Mouse (Mus musculus) embryonic facial prominence, embryonic 15.5 days (tissue): ENCODE results near the gene Cplx2. TPM values are rescaled to one million over a fixed set of nuclear protein-coding genes. Genes with fewer than 3 reads are reported as not detected.
A peak's percentile ranks its signal among the peaks of the same experiment; 100 is the strongest.

Experiments
- ATAC-seq: fragments of 200-750 bp; cut with Nextera tagmentation; 2 replicates; pipeline ENCODE4 v1.8.0; 2017; ENCODE audit warnings: low read depth, moderate TSS enrichment; ENCODE audit not compliant: insufficient number of reproducible peaks, low FRiP score, low TSS enrichment
- H3K27ac ChIP-seq: fragments of 300-500 bp; sonication (generic); replicated peaks from 2 replicates; pipeline ENCODE4 v1.5.1; 2015; ENCODE audit warnings: mild to moderate bottlenecking, inconsistent platforms
- H3K27me3 ChIP-seq: fragments of 300-500 bp; sonication (generic); 2 replicates; pipeline ENCODE4 v1.6.1; 2015; ENCODE audit warnings: inconsistent platforms
- H3K36me3 ChIP-seq: fragments of 300-500 bp; sonication (generic); 2 replicates; pipeline ENCODE4 v1.6.1; 2015; ENCODE audit warnings: mild to moderate bottlenecking, inconsistent platforms
- H3K4me1 ChIP-seq: fragments of 300-500 bp; sonication (generic); 2 replicates; pipeline ENCODE4 v1.6.1; 2015; ENCODE audit warnings: inconsistent platforms
- H3K4me2 ChIP-seq: fragments of 300-500 bp; sonication (generic); replicated peaks from 2 replicates; pipeline ENCODE4 v1.6.1; 2015; ENCODE audit warnings: mild to moderate bottlenecking, inconsistent platforms
- H3K4me3 ChIP-seq: fragments of 300-500 bp; sonication (generic); replicated peaks from 2 replicates; pipeline ENCODE4 v1.5.1; 2015; ENCODE audit warnings: mild to moderate bottlenecking, inconsistent platforms
- H3K9ac ChIP-seq: fragments of 300-500 bp; sonication (generic); 2 replicates; pipeline ENCODE4 v1.6.1; 2015; ENCODE audit warnings: inconsistent platforms
- H3K9me3 ChIP-seq: fragments of 300-500 bp; sonication (generic); replicated peaks from 2 replicates; pipeline ENCODE4 v1.6.1; 2016; ENCODE audit warnings: inconsistent platforms
- WGBS: fragments of 180-500 bp; shearing (Covaris S2); methylation state at CpG from one replicate; pipeline ENCODE4 v1.1.7; 2015; 5-methylcytosine and 5-hydroxymethylcytosine counted together
- polyA plus RNA-seq: library from polyadenylated mRNA; unstranded; fragments of >200 nt; fragmentation: Nextera tagmentation; extraction: Ambion mirVana; gene quantifications from 2 replicates; pipeline ENCODE4 v1.2.1, GENCODE M21; 2015

The Cplx2 gene
- polyA plus RNA-seq, 1 experiment from 2014 or later, result 7.7 TPM

DNA sequence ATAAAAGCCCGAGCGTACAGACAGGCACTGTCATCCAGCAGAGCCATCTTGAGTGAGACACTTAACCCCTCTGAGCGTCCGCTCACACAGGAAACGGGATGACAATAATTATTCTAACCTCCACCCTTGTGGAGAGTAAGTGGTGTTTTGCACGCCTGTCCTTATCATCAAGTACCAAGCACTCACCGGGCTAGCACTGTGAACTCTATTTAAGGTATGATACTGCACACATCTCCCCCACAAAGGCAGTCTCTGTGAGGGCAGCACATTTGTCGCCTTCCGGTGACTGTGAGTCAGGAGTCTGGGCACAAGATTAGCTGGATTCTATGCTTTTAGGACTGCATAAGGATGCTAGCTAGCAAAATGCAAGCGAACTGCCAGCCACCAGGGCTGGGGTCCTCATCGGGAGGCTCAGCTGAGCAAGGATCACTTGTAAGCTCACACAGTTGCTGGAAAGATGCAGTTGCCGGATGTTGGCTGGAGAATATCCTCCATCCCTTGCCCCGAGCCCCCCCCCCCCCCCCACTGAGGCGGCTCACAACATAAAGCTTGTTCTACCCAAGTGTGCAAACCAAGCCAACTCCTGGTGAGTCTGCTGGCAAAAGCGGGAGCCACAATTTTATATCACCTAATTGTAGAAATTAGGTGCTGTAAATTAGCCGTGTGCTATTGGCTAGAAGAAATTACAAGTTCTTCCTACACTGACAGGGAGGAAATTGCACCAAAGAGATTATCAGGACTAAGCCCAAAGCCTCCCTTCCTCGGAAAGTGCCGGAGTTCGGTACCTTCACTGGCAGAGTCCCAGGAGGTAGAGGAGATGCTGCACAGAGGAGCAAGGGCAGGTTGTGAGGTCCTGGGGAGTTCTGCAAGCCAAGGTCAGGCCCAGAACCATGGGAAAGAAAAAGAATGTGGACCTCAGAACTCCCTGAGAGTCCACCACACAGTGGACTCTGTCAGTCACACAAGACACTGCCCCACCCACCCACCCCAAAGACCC is 14.2 kb downstream of the Cplx2 start:
- WGBS, result 51% methylated on average over 19 of the region's 19 CpGs
- H3K4me2 ChIP-seq, result no peak overlapping the region
- H3K27me3 ChIP-seq, result no peaks in the 10 kb centered on the region
- H3K27ac ChIP-seq, result no peak overlapping the region
- H3K36me3 ChIP-seq, result 0 out of 2 replicates have a peak, but pooled peaks cover under 1% of the 10 kb centered on the region
- no peak overlapping the region for H3K9ac ChIP-seq
- ATAC-seq, result no peak
- peaks cover 5% of the 10 kb centered on the region; the same call in 1 of the 2 replicates for H3K4me1 ChIP-seq
- no peak overlapping the region for H3K4me3 ChIP-seq
- no peaks in the 10 kb centered on the region for H3K9me3 ChIP-seq

DNA sequence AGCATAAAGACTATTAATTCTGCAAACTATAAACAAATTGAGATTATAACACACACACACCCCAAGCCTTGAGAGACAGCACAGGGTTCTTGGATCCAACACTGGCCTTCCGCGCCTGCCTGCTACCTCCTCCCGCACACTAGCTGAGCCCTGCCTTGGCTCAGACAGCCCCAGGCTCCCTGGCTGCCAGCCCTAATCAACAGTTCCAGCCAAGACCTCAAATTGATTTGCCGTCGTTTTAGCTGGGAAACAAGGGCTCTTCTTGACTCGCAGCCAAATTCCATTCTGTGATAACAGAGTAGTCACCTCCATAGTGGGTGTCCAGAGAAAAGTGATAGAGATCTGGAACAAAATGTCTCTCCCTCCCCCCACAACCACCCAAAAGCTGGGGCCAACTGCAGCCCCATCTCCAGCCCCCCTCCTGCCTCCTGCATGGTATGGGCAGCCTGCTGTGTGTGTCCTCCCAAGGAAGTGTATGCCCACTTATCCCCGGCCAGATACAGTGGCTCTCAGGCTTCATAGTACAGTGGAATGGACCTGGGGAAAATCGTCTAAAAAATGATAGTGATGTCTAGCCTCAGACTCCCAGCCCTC is 18.9 kb downstream of the Cplx2 start:
- H3K36me3 ChIP-seq, result no peaks in the 10 kb centered on the region
- peaks cover 8% of the 10 kb centered on the region; the same call in 1 of the 2 replicates for H3K4me1 ChIP-seq
- H3K27me3 ChIP-seq, result no peaks in the 10 kb centered on the region
- 29% methylated on average over 8 of the region's 8 CpGs for WGBS
- peak; percentile 57 for ATAC-seq
- H3K9me3 ChIP-seq, result no peaks in the 10 kb centered on the region
- H3K9ac ChIP-seq, result no peak overlapping the region
- H3K4me2 ChIP-seq, result no peak overlapping the region
- no peak overlapping the region for H3K27ac ChIP-seq
- no peak overlapping the region for H3K4me3 ChIP-seq

DNA sequence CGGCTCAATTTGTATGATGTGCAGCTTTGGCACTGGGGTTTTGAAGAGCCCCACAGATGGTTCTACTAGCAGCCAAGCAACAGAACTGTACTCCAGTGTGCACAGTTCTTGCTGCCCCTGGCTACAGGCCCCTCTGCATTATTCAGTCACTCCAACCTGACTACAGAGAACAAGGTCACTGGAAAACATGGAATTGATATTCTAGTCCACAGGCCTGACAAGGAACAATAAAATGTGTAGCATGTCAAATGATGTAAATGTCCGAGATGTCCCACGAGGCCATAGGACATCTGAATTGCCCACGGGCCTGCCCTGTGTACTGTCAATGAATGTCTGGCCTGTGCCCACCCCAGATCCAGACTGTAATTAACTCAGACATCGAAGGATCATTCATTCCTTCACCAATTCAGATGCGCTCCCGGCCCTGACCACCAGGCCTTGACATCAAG is 19.4 kb downstream of the Cplx2 start:
- Histone ChIP-seq H3K9me3 (no peaks in the 10 kb centered on the region), H3K36me3 (no peaks in the 10 kb centered on the region), H3K27ac (no peak overlapping the region), H3K4me1 (peaks cover 8% of the 10 kb centered on the region; the same call in 1 of the 2 replicates), H3K4me2 (no peak overlapping the region), H3K9ac (no peak overlapping the region), H3K4me3 (no peak overlapping the region), H3K27me3 (no peaks in the 10 kb centered on the region)
- ATAC-seq, result no peak
- 79% methylated on average over 7 of the region's 7 CpGs for WGBS

DNA sequence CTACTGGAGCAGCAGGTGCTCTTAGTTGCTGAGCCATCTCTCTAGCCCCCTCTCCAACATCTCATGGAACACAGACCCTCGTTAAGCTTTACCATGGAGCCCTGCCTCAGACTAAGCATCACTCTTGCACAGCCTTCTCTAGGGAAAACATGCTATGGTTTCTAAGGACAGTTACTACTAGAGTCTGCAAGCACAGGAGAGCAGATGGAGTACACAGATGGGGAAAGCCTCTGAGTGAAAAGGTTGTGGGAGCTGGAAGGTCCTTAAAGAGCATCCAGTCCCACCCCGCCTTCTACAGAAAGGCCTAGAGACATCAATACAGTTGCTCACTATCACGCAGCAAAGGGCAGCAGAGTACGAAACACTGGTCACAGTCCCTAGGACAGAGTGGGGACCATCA is 20.2 kb downstream of the Cplx2 start:
- H3K9ac ChIP-seq, result no peak overlapping the region
- H3K36me3 ChIP-seq, result no peaks in the 10 kb centered on the region
- H3K4me1 ChIP-seq, result peaks cover 8% of the 10 kb centered on the region; the same call in 1 of the 2 replicates
- no peak for ATAC-seq
- H3K4me3 ChIP-seq, result no peak overlapping the region
- no peak overlapping the region for H3K27ac ChIP-seq
- H3K4me2 ChIP-seq, result no peak overlapping the region
- H3K9me3 ChIP-seq, result no peaks in the 10 kb centered on the region
- no peaks in the 10 kb centered on the region for H3K27me3 ChIP-seq
- WGBS, result 82% methylated on average over 4 of the region's 4 CpGs

DNA sequence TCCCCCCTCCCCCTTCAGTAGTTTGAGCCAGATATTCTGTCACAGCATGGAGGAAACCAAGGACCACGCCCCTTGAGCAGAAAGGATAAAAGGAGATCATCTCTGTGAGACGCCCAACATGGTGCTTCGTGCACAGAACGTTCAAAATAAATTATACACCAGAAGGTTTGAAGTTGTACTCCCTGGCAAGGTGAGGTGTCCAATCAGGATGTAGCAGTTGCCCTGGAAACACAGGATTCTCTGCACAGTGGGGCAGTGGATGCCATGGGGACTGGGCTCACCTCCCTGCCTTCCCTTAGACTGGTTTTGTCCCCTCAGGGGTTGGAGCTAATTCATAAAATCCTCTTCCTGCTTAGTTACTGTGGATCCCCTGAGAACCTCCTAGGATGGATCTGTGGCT is 25.9 kb downstream of the Cplx2 start:
- 58% methylated on average over 4 of the region's 4 CpGs for WGBS
- Histone ChIP-seq H3K4me3 (no peak overlapping the region), H3K27me3 (no peaks in the 10 kb centered on the region), H3K4me2 (no peak overlapping the region), H3K9ac (no peak overlapping the region), H3K27ac (no peak overlapping the region), H3K9me3 (no peaks in the 10 kb centered on the region), H3K36me3 (no peaks in the 10 kb centered on the region), H3K4me1 (no peaks in the 10 kb centered on the region)
- no peak for ATAC-seq

DNA sequence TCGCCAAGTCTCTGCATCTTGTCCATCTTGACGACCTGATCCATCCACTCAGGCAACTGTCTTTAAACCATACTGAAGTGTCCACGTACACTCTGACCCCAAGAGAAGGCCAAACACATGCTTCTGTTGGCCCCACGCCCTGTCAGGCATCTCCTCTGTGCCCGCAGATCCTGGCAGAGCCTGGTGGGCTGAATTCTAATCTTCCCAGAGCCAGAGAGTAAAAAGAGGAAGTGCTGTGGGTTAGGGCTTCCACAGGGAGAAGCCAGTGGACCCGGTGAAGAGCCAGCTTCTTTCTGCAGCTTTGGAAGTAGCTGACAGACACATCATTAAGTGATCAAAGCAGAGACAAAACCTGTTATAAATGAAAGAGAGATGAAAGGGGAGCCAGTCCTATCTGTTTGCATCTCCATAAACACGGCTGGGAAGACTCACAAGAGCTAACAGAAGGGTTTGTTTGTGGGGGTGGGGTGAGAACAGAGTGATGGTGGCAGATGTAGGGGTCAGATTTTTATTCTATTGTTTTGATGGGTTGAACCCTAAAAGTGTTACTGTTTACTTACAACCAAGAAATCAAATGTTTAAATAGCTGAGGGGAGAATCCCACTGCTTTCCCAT is 29.5 kb downstream of the Cplx2 start:
- no peak for ATAC-seq
- no peaks in the 10 kb centered on the region for H3K36me3 ChIP-seq
- no peak overlapping the region for H3K27ac ChIP-seq
- H3K4me1 ChIP-seq, result 0 out of 2 replicates have a peak, but pooled peaks cover 7% of the 10 kb centered on the region
- H3K4me3 ChIP-seq, result no peak overlapping the region
- no peaks in the 10 kb centered on the region for H3K27me3 ChIP-seq
- 57% methylated on average over 7 of the region's 7 CpGs for WGBS
- no peaks in the 10 kb centered on the region for H3K9me3 ChIP-seq
- no peak overlapping the region for H3K9ac ChIP-seq
- H3K4me2 ChIP-seq, result no peak overlapping the region

DNA sequence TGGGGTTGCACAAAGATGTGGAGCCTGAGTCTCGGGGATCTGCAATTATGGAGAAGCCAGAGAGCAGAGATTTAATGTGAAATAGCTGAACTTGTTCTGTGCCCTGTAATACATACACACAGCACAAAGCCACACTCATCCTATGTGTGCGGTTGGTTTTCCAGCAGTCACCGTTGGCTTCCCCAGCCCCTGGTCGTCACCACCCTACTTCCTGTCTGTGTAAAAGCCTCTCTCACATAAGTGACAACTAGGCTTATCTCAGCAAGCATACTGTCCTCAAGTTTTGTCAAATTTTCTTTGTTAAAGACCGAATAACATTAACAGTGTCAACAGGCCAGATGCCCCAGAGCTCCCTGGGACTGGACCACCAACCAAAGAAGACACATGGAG is 30.0 kb downstream of the Cplx2 start:
- 69% methylated on average over 5 of the region's 5 CpGs for WGBS
- no peak for ATAC-seq

DNA sequence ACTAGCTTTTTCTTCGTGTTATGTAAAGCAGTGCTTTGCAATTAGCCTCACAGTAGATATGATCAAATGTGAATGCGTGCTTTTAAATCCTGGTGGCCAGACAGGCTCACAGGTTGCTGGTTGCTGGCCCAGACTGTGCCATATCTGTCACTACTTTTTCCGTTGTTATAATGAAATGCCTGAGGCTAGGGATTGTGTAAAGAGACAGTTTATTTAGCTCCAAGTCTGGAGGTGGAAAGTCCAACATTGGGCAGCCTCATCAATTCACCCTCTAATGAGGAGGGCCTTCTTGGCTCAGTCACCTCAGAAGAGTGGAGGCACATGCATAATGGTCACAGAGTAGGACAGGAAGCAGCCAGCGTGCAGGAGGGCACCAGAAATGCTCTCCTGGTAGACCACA is 31.2 kb downstream of the Cplx2 start:
- Histone ChIP-seq H3K4me2 (no peak overlapping the region), H3K9me3 (no peaks in the 10 kb centered on the region), H3K27me3 (no peaks in the 10 kb centered on the region), H3K4me3 (no peak overlapping the region), H3K27ac (no peak overlapping the region), H3K36me3 (no peaks in the 10 kb centered on the region), H3K9ac (no peak overlapping the region), H3K4me1 (0 out of 2 replicates have a peak, but pooled peaks cover 7% of the 10 kb centered on the region)
- ATAC-seq, result no peak
- WGBS, result 38% methylated on average over 4 of the region's 4 CpGs

More for the DNA sequence above, 30.0 kb downstream of the Cplx2 start:
- no peaks in the 10 kb centered on the region for H3K36me3 ChIP-seq
- 0 out of 2 replicates have a peak, but pooled peaks cover 7% of the 10 kb centered on the region for H3K4me1 ChIP-seq
- H3K9me3 ChIP-seq, result no peaks in the 10 kb centered on the region
- no peak overlapping the region for H3K9ac ChIP-seq
- H3K4me3 ChIP-seq, result no peak overlapping the region
- H3K27me3 ChIP-seq, result no peaks in the 10 kb centered on the region
- H3K27ac ChIP-seq, result no peak overlapping the region
- H3K4me2 ChIP-seq, result no peak overlapping the region

DNA sequence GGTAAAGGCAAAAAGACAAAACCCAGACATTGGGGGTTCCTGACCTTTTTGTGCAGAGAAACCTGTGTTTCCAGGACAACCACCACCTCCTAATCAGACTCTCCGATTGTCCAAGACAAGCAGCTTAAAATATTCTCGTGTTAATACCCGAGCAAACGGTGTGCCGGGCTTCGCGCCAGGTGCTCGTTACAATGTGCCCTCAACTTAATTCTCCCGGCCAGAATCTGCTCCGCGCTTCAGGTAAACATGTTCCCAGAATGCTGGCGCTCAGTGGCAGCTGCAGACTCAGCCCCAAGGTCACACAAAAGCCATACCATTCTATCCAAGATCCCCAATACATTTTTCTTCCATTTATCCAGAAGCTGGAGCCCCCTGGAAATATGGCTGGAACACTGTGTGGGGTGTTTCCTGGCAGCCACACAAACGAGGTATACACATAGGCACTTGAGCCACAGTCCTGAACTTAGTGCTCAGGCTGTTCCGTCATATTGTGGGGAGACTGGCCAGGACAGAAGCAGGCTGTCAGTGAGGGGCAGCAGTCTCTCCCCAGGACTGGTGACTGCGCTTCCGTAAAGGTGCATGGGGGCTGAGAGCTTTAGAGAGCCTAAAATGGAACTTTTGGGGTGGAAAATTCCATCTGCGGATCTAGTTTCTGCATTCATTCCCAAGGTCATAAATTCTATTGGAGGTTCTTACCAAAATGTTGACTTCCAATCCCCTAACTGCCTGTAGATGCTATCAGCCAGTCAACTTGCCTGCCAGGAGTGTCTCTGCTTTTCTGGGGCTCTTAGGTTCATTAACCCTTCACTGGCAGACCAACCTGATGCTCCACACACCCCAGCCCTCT is 32.3 kb downstream of the Cplx2 start:
- Histone ChIP-seq H3K4me2 (no peak overlapping the region), H3K36me3 (no peaks in the 10 kb centered on the region), H3K4me1 (0 out of 2 replicates have a peak, but pooled peaks cover 7% of the 10 kb centered on the region), H3K27ac (peak overlapping the region; percentile 48; the same call in 1 of the 2 replicates), H3K9me3 (no peaks in the 10 kb centered on the region), H3K9ac (no peak overlapping the region), H3K4me3 (no peak overlapping the region), H3K27me3 (no peaks in the 10 kb centered on the region)
- ATAC-seq, result no peak
- 56% methylated on average over 17 of the region's 17 CpGs for WGBS

DNA sequence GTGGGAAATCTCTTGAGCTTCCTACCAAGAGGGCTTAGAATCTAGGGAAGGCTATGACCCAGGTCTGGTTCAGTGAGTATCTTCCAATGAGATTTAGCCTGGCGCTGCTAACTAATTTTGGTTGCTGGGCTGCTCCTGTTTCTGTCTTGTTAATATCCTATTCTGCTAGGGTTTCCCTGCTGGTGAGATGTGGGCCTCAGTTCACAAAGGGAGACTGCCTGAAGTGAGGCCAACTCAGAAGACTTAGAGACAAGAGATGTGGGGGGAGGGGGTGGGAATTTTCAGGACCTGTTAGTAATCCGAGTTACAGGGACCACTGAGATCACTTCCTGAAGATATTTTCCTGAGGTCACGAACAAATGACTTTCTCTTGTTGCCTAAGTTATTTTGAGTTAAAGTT is 33.1 kb downstream of the Cplx2 start:
- no peak overlapping the region for H3K9ac ChIP-seq
- no peaks in the 10 kb centered on the region for H3K36me3 ChIP-seq
- H3K4me3 ChIP-seq, result no peak overlapping the region
- no peak overlapping the region for H3K4me2 ChIP-seq
- no peak for ATAC-seq
- H3K4me1 ChIP-seq, result 0 out of 2 replicates have a peak, but pooled peaks cover 7% of the 10 kb centered on the region
- 59% methylated on average over 3 of the region's 3 CpGs for WGBS
- no peaks in the 10 kb centered on the region for H3K9me3 ChIP-seq
- H3K27me3 ChIP-seq, result no peaks in the 10 kb centered on the region
- no peak overlapping the region for H3K27ac ChIP-seq
